Mouse (Mus musculus) T-cell, adult 66 days (primary cell): ENCODE data around the gene Sytl3. TPM values are rescaled to one million over a fixed set of nuclear protein-coding genes. Genes with fewer than 3 reads are reported as not detected.

Experiments
- total RNA-seq, 2 experiments: library from RNA; stranded (reverse); gene quantifications; 3 replicates in 1 of 2; 4 replicates in 1 of 2; pipeline ENCODE4 v1.2.4; 2023

Gene Sytl3
- 100 to 1,000 TPM in 1 of 2 experiments, 10 to 100 TPM in 1; 94.9 to 112 TPM for total RNA-seq

GRCm38 (mm10) chr17:6658801-6659200 lies at the start of gene Sytl3:
Sytl3 (plus strand) TSS chr17:6659093.

DNA sequence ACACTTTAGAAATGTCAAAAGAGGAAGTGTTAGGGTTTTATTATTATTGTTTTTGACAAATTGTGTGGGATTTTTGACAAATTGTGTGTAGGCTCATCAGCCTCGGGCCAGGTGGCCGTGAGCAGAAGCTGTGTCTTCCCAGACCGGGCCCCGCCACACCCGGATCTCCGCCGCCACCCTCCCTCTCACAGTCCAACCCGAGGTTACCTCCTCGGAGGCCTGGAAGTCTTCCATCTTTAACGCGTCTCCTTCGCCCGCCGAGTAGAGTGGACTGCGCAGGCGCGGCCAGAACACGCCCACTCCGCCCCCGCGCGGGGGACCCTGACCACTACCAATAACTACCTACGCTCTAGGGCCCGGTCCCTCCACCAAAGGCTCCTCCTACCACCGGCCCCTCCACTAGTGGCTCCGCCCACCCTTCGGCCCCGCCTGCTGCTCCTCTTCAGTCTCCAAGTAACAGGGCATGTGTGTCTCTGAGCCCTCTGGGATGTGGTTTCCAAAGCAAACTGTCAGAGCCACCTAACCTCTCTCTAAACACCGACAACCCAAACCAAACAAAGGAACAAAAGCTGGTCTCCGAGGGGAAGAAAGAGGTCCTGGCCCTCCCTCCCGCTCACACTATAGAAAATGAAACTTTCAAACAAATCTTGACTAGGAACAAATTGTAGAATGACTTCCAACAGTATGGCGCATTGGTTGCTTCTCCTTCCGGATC lies 3.2 kb upstream of the Sytl3 start, which contains the start of gene Dynlt1f:
Dynlt1f (minus strand) TSS at position 334 of the 715 bp plus-strand sequence.

GRCm38 (mm10) chr17:6782611-6783005 lies 123.7 kb downstream of the Sytl3 start, which contains the start of gene Ezr:
Ezr (minus strand) TSS chr17:6782784.

Other genes with a start within 250 kb of the Sytl3 start
- 10 to 100 TPM; 73.9 to 89.5 TPM for gene Dynlt1b, start 229.0 kb upstream of the Sytl3 start, total RNA-seq
- gene Dynlt1c, start 57.4 kb upstream of the Sytl3 start, total RNA-seq, result 10 to 100 TPM; 16.5 to 29.2 TPM
- 10 to 100 TPM; 89.8 to 93.7 TPM for gene Dynlt1f, start 3.2 kb upstream of the Sytl3 start, total RNA-seq
- gene Ezr, start 123.7 kb downstream of the Sytl3 start, total RNA-seq, result 100 to 1,000 TPM; 249 to 255 TPM